Mouse (Mus musculus) adrenal gland, postnatal 36 days (tissue): ENCODE measurements around the gene Cpox. TPM values are rescaled to one million over a fixed set of nuclear protein-coding genes. Genes with fewer than 3 reads are reported as not detected.
"Not testable (repeated sequence)": the region's sequence is repeated elsewhere in the genome, so short reads cannot be mapped to it uniquely, and the experiment has no call there.

Experiments used
- DNase-seq, 2 experiments: peaks; one replicate each; pipeline ENCODE4 v3.0.0; 2021; ENCODE audit warnings: mixed read lengths in 1 of 2
- long read RNA-seq, 2 experiments: library from polyadenylated mRNA; stranded (forward); transcript quantifications; one replicate each; pipeline ENCODE4 v2.0.0; 2021; ENCODE audit warnings: borderline sequencing depth in 2 of 2
- total RNA-seq, 2 experiments: library from RNA; stranded (reverse); gene quantifications; 2 replicates each; pipeline ENCODE4 v1.2.3; 2021

The Cpox gene
- total RNA-seq: 10 to 100 TPM; 17.0 to 18.9 TPM
- long read RNA-seq, experiment 1, transcript Cpox-201 (7 exons, 3,097 nt): major isoform, 36 of 38 reads
- long read RNA-seq, experiment 1, partial matches to known transcripts: 1 of 38 reads
- long read RNA-seq, experiment 1, other reads (novel, unspliced or antisense): 0 of 38 reads
- long read RNA-seq, experiment 2, partial matches to known transcripts: 0 of 3 reads
- long read RNA-seq, experiment 2, other reads (novel, unspliced or antisense): 0 of 3 reads

DNA sequence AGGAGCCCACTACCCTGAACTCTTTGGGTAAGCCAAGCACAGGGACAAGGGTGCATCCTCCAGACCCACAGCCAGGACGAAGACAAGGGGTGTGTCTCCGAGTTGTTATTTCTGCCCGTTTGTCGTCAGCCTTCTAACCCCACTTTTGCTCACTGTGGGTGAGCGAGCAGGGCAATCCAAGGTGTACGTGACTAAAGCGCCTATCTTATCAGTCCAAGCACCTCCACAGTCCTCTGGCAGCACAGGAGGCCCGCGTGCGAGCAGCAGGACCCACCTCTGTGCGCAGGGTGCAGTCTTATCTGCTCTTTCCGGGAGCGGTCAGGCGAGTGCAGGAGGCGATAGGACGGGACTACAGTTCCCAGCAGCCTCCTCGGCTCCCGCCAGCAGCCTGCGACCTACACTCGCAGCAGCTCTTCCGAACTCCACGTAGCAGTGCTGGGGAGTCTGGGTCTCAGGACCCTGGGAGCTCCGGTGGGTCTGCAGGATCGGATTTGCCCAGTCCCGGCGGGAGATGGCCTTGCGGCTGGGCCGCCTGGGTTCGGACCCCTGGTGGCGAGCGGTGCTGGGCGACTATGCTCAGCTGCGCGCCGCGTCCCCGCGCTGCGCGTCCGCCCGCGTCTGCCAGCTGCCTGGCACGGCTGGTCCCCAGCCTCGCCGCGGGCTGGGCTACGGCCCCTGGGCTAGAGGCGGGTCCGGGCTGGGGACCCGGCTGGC, at the start of gene Cpox:
Cpox (plus strand) TSS at position 376 of the 714 bp plus-strand sequence.
- peak; percentile 84 to 91 for DNase-seq

DNA sequence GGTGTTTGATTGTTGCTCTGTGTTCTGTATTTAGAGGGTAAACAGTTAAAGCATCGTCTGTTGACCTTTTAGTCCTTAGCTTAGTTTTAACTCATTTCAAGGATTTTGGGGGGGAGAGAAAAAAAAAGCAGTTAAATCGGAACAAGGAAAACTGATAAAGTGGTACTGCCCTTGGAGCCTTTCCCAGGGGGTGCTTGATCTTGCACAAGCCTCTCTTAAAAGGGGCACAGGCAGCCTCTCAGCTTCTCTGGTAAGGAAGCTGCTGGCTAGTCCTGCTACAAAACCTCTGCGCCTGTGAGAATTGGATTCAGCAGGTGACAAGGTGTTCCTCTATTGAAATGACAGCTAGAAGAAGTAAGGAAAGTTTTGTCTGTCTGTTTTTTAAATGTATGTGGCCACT, 47.7 kb upstream of the Cpox start:
- DNase-seq: peak in 1 of 2 experiments; percentile 6

DNA sequence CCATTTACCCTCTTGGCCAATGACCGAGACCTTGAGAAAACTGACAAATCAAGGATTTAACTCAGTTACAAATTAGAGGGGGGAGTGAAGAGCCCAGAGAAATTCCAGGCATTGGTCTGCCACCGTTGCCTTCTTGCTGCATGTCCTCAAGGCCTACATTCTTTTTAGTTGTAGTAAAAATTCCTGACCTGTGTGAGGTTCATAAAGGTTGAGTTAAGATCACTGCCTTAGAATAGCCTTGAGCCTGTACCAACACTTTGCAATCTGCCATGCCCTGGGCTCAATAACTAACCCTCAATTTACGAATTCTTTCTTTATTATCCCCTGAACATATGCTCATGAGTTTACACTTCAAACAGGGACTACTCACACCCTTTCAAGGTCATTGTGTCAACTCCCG, 47.0 kb upstream of the Cpox start:
- DNase-seq: peak in 1 of 2 experiments; percentile 5

DNA sequence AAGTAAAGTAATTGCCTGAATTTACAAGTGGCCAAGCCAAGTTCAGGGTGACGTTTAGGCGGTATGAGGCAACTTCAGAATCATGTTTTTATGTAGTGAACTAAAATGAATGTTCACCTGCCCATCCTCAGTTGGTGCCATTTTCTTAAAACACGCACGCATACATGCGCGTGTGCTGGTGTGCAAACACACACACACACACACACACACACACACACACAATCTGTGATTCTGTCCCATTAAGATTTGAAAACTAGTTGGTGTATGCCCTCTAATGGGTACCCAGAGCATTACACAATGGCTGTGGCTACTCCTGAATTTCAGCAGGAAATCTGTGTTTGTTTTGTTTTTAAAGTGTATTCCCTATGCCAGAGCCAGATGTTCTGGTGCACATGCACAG, 46.1 kb upstream of the Cpox start:
- peak in 1 of 2 experiments; percentile 37 for DNase-seq

DNA sequence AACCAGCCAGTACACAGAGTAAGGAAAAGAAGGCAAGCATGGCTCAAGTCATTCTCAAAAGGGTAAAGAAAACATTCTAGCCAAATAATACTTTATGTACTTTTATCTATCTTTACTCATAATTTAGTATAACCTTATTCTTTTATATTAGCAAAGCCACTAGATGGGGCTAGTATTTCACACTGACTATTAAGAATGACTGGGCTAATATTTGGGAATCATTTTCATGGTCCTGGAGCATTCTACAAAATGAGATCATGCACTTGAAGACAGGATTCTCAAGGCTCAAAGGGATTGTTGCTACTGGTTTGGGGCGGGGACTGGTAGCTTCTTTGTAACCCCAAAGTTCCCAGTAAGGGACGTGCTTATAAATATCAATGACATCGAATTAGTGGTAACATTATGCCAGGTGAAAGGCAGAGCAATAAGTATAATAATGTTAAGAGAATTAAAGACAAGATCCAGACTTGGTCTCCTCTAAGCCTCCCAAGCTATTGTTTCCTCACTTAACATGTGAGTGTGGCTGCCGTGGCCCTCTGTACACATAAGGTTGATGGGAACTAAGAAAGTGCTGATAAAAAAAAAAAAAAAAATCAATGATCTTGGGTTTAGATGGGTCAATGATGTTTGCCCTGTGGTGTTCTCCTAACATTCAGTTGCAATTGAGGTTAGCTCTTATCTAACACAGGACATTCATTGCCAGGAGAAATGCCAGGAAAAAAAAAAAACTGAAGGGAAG, 42.3 kb upstream of the Cpox start:
- DNase-seq: no peak

DNA sequence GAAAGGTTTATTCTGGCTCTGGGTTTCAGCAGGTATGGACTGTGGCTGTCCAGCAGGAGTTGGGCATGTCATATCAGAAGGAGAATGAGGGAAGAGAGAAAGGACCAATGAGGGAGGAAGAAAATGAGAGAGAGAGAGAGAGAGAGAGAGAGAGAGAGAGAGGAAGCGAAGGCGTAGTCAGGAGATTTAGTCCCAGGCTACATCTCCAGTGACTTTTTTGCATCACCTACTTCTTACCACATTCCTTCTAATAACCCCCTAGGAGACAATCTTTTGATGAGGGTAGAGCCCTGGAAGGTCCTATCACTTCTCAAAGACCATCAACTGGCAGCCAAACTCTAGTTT, 41.8 kb upstream of the Cpox start:
- DNase-seq: no peak

DNA sequence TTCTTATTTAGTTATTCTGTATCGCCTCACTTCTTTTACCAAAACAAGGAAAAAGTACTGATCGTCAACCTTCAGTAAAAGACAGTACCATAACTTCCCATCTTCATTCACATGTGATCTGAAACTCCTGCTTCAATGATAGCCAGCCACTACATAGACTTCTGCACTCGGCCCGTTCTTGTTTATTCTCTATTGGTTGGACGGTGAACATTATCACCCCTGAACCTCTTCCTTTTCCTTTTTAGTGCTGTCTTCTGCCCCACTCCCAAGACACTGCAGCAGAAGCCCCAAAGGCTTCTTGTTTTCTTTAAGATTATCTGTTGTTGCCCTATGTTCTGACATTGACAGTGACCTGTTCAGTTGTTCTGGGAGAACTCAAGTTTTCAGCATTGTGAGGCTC, 41.1 kb upstream of the Cpox start:
- DNase-seq: no peak

DNA sequence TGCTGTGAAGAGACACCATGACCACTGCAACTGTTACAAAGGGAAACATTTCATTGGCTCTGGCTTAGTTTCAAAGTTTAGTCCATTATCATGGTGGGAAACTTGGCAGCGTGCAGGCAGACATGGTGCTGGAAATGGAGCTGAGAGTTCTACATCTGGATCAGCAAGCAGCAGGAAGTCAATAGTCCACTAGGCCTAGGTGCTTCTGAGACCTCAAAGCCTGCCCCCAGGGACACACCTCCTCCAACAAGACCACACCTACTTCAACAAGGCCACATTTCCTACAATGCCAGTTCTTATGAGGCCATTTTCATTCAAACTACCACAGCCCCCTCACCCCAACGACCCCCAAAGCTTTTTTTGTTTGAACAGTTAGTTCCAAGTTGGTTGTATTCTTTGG, 40.4 kb upstream of the Cpox start:
- no peak for DNase-seq

DNA sequence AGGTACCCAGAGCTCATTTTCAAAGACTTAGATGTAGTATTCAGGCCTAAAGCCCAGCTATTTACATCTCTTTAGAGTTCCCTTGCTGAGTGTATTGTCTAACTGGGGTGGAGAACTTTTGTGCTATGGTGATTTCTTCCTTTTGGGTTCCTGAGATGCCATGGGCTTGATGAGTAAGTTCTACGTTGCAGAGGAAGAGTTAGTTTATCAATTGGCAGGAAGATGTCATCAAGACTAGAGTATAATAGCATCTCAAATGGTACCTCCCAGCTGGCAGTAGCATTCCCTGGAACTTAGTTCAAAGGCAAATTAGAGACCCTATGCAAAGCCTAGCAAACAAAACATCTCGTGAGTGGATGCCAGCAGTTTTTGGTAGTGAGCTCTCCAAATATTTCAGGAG, 34.2 kb upstream of the Cpox start:
- no peak for DNase-seq

DNA sequence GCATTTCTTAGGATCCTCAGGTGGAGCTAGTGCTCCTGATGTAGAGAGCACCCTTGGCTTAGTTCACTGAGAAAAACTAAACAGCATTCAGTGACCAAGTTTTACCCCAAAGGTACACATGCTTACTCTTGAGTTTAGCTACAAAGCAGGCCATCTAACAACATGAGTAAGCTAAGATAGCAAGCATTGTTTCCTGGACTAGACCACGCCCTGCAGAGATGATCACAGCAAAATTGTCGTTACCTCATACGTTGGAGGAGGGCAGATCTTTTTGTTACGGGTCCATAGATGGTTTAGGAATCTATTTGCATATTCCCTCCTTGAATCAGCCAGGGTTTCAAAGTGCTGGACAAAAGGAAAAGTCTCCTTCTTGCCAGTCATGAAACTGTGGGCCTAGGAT, 32.6 kb upstream of the Cpox start:
- no peak for DNase-seq

DNA sequence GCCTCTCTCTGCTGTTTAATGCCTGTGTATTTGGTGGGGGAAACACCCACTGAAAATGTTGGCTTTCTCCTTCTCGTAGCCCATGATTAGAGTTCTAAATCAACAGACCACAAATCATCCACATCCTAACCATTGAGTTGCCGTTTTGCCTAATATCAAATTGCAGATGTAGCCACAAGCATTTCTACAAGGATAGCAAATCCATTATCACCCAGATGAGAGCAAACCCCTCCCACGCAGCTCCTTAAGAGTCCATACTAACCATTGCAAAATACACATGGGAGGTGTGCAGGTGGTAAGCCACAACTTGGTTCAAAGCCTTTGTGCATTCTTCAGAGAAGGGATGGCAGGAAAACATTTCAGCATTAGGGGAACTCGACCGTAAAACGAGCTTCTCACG, 32.1 kb upstream of the Cpox start:
- DNase-seq: no peak

DNA sequence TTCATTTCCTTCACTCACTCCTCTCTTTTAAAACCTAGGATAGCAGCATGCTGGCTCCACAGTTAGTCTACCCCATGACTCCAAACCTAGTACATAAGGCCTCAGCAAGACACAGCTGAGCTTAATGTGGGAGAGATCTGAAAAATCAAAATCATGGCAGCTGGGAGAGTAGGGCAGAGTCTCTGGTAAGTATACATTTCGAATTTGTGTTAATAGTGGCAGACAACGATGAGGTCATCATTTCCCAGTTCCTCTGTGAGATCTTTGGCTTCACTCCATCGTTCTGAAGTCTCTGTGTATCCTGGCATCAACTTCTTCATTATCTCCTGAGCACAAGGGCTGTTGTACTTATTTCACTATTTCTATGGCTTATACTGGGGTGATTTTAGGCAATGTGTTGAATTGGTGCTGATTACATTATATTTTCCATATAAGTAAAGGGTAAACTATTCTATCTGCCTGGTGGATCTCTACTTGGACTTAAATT, 31.4 kb upstream of the Cpox start, which contains the start of gene E330017A01Rik:
E330017A01Rik (minus strand) TSS at position 51 of the 487 bp plus-strand sequence.
- DNase-seq: no peak

DNA sequence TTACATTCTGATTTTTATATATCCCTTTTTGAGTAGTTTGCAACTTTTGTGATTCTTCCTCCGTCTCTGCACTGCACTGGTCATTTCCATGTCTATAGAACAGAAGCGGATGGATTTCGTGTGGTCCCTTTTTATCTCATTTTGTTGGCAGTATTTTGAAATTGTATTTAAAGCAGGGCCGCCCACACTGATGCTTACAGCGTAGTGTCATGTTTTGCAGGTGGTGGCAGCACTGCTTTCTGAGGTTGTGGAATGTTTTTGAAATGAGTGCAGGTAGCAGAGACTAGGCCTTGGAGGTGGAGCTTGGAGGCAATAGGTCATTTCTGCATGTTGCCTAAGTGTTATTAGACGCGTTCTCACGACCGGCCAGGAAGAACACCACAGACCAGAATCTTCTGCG, 20.1 kb upstream of the Cpox start:
- no peak for DNase-seq

DNA sequence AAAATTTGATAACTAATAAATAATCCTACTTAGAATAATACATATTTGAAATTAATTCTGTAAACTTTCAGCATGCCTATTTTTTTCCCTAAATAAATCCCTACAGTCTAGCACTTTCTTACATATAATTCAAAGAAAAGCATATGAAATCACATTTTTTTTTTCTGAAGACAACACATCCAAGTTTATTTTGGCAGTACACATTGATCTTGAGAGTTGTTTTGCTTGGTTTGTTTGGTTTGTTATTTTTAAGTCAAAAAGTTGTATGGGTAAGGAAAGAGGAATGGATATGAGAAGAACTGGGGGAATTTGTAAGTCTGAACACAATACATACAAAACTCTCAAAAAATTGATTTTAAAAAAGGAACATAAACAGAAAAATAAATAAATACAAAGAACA, 14.3 kb upstream of the Cpox start:
- no peak for DNase-seq

DNA sequence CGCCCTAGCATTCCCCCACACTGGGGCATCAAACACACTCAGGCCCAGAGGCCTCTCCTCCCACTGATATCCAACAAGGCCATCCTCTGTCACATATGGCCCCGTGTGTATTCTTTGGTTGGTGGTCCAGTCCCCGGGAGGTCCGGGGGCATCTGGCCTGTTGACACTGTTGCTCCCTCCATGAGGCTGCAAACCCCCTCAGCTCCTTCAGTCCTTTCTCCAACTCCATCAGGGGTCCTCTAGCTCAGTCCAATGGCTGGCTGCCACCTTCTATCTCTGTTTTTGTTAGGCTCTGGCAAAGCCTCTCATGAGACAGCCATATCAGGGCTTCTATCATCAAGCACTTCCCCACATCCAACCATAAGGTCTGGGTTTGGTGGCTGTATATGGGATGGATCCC, 13.6 kb upstream of the Cpox start:
- DNase-seq: no peak

DNA sequence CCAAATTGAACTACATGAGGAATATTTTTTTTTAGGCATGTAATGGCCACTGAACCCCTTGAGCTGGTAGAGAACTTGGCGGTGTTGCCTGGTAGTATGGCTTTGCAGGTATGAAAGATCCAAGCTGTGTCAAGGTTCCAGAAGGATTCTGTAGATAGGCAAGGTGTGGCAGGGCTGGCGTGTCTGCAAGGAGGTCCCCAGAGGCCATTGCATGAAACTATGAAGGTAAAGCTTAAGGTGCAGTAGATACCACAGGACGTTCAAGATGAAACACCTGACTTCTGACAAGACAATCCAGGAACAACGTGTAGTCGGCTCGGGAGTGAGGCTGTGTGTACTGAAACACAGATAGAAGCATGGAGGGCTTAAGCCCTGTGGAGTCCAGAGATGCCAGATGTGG, 11.4 kb upstream of the Cpox start:
- no peak for DNase-seq

DNA sequence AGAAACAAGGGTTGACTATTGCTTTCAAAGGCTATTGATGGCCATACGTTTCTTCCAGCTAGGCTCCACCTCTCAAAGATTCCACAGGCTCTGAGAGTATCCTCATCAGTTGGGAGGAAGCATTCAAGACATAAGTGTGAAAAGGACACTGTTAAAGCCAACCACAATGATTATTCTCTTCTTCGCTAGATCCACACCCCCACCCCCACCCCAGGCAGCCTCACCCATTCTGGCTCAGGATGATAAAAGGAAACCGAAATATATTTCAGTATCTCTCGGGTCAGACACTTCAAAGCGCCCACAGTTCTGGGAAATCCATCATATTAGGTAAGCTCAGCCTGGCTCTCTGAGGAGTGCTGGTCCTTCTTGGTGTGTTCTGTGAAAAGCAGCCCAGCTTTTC, 8.3 kb upstream of the Cpox start:
- no peak for DNase-seq

DNA sequence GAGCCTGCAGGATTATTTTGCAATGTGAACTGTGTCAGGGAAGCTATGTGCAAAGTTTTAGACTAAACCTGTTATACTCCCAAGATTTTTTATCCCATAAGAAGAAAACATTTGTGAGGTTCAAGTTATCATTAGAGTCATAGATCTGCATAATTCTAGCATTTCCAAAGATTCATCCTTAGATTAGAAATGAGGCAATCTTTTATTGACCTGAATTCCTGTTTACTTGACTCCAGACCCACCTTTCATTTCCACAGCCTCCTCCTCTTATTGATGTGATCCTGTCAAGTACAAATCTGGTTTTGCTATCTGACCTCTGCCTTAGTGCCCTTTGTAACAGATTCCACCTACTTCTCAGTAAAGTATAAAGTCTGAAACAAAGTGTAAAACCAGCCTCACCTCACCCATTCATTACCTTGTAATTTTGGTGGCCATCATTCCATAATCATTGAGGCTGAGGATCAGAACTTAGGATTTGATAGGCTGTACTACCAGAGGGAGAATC, 7.8 kb upstream of the Cpox start:
- no peak for DNase-seq

DNA sequence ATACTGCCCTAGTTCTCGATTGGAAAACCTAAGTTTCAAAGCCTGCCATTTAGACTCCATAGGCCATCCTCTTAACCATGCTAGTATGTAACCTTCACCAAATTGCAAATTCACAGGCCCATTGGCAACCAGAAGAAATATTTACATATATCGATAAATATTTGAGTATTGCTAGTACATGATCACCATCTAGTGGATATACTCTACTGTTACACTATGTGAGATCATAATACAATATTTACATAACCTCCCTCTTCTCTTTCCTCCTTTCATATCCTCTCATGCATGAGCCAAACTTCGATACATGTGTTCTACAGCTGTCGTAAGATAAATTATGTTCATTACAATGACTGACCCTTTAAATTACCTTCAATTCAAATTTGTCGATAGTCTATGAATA, 7.1 kb upstream of the Cpox start:
- DNase-seq: no peak

DNA sequence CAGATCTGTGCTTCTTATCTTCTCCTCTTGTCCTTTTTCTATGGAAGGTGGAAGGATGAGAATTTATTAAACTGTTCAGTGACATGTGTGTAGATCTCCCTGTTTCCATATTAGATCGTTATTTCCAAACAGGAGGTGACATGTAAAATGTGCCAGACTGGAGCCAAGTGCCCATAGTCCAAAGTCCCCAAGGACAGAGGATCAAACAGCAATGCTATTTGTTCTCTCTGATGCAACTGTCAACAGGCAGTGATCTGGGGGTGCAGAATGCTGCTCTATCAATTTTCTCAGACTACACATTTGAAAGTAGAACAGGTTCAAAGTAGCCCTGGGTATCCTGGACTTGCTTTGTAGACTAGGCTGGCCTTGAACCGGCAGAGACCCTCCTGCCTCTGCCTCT, 6.3 kb upstream of the Cpox start:
- DNase-seq: no peak

DNA sequence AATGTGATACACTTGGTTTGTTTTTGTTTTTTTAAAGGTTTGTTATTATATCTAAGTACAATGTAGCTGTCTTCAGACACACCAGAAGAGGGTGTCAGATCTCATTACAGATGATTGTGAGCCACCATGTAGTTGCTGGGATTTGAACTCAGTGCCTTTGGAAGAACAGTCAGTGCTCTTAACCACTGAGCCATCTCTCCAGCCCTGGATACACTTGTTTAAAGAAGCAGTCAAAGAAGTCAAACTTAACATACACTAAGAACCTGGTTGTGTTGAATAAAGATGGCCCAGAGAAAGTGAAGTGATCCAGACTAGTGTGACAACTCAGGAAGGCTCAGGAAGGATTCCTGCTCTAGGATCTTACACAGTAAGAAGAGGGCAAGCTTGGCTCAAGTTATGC, 5.0 kb upstream of the Cpox start:
- not testable (repeated sequence) for DNase-seq

DNA sequence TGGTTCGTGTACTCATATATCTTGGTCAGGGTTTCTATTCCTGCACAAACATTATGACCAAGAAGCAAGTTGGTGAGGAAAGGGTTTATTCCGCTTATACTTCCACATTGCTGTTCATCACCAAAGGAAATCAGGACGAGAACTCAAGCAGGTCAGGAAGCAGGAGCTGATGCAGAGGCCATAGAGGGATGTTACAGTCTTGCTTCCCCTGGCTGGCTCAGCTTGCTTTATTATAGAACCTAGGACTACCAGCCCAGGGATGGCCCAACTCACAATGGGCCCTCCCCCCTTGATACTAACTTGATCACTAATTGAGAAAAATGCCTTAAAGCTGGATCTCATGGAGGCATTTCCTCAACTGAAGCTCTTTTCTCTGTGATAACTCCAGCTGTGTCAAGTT, 3.4 kb upstream of the Cpox start:
- not testable (repeated sequence) for DNase-seq

DNA sequence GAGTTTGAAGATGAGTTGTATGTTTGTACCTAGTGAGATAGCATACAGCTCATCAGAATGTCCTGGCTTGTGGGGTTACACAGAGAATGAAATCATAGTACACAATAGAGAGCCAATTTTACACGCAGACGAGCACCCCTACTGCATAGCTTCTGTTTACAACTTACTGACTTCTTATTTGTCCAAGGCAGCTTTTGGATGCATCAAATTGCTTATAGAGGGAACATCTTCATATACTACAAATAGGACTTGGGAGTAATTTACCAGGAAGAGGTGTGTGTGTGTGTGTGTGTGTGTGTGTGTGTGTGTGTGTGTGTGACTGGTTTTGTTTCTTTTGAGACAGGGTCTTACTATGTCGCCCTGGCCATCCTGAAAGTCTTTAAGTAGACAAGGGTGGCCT, 1.5 kb upstream of the Cpox start:
- DNase-seq: no peak
